Mouse (Mus musculus) limb, embryonic 10.5 days (tissue): ENCODE results near the gene Ezh2. TPM values are rescaled to one million over a fixed set of nuclear protein-coding genes. Genes with fewer than 3 reads are reported as not detected.
A peak's percentile ranks its signal among the peaks of the same experiment; 100 is the strongest.
"Not testable (repeated sequence)": the region's sequence is repeated elsewhere in the genome, so short reads cannot be mapped to it uniquely, and the experiment has no call there.

Experiments
- DNase-seq: peaks from one replicate; pipeline ENCODE4 v3.0.0-alpha.2; 2017; ENCODE audit warnings: low spot score
- H3K27ac ChIP-seq: fragments of 300-500 bp; sonication (generic); 2 replicates; pipeline ENCODE4 v1.5.1; 2016; ENCODE audit warnings: mild to moderate bottlenecking
- H3K27me3 ChIP-seq: fragments of 300-500 bp; sonication (generic); 2 replicates; pipeline ENCODE4 v1.6.1; 2016; ENCODE audit warnings: low read depth, mild to moderate bottlenecking; ENCODE audit not compliant: poor library complexity, severe bottlenecking
- H3K36me3 ChIP-seq: fragments of 300-500 bp; sonication (generic); 2 replicates; pipeline ENCODE4 v1.6.1; 2016; ENCODE audit warnings: mild to moderate bottlenecking, moderate library complexity
- H3K4me1 ChIP-seq: fragments of 300-500 bp; sonication (generic); 2 replicates; pipeline ENCODE4 v1.6.1; 2016
- H3K4me3 ChIP-seq: fragments of 300-500 bp; sonication (generic); 2 replicates; pipeline ENCODE4 v1.5.1; 2016; ENCODE audit warnings: mild to moderate bottlenecking, moderate library complexity
- H3K9me3 ChIP-seq: fragments of 300-500 bp; sonication (generic); replicated peaks from 2 replicates; pipeline ENCODE4 v1.6.1; 2016; ENCODE audit warnings: mild to moderate bottlenecking
- WGBS: fragments of 180-500 bp; shearing (Covaris S2); methylation state at CpG from one replicate; pipeline ENCODE4 v1.1.7; 2016; 5-methylcytosine and 5-hydroxymethylcytosine counted together
- polyA plus RNA-seq: library from polyadenylated mRNA; unstranded; fragments of >200 nt; fragmentation: Nextera tagmentation; extraction: Ambion mirVana; gene quantifications from 2 replicates; pipeline ENCODE4 v1.2.1, GENCODE M21; 2016

Ezh2 gene
- polyA plus RNA-seq, 1 experiment from 2014 or later, result 171 TPM

GRCm38 (mm10) chr6:47594141-47594835, 853 bp downstream of the Ezh2 start:
- Histone ChIP-seq H3K4me3 (peak overlapping the region; percentile 77), H3K27me3 (no peaks in the 10 kb centered on the region), H3K9me3 (no peaks in the 10 kb centered on the region), H3K4me1 (peaks cover 20% of the 10 kb centered on the region; the same call in 1 of the 2 replicates), H3K36me3 (no peaks in the 10 kb centered on the region), H3K27ac (peak overlapping the region; percentile 100)
- under 1% methylated on average over 74 of the region's 74 CpGs for WGBS
- peak; percentile 88 for DNase-seq

- Histone ChIP-seq H3K27me3 (no peaks in the 10 kb centered on the region), H3K36me3 (no peaks in the 10 kb centered on the region)
- WGBS, result 24% methylated on average over 9 of the region's 9 CpGs
Measured at GRCm38 (mm10) chr6:47593590-47593989, 1.6 kb downstream of the Ezh2 start.

DNA sequence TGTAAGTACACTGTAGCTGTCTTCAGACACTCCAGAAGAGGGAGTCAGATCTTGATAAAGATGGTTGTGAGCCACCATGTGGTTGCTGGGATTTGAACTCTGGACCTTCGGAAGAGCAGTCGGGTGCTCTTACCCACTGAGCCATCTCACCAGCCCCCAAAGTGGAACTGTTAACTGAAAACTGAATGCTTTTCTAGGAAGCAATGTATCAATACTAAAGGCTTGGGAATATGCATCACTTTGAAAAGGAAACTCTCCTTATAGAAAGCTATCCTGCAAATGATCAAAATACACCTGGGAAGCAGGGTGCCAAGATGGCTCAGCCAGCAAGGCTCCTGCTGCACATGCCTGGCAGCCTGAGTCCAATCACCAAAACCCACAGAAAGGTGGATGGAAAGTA, 7.8 kb downstream of the Ezh2 start:
- H3K4me3 ChIP-seq, DNase-seq, H3K27ac ChIP-seq, H3K9me3 ChIP-seq, H3K4me1 ChIP-seq, H3K27me3 ChIP-seq: not testable (repeated sequence)
- WGBS, result 96% methylated on average over 2 of the region's 2 CpGs
- H3K36me3 ChIP-seq, result peaks cover 26% of the 10 kb centered on the region

More at GRCm38 (mm10) chr6:47593590-47593989, 1.6 kb downstream of the Ezh2 start:
- Histone ChIP-seq H3K4me3 (peak overlapping the region; percentile 77), H3K4me1 (peaks cover 20% of the 10 kb centered on the region; the same call in 1 of the 2 replicates), H3K9me3 (no peaks in the 10 kb centered on the region), H3K27ac (peak overlapping the region; percentile 100)
- DNase-seq, result no peak

DNA sequence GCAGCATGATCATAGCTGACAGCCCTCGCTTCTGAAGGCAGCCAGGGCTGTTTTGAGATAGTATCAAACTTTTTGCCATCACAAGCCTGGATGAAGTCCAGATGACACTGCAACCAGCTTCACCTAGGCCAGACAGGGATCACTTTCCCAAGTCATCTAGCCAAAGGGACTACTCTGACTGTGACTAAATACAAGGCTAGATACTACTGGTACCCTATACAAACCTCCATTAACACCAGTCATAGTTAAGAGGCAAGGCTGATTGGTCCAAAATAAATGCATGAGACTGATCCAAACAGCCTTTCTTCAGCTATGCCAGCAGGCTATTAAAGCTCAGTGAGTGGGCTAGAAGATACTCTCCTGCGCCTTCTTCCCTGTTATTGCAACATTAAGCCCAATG, 22.3 kb downstream of the Ezh2 start:
- H3K9me3 ChIP-seq, result no peaks in the 10 kb centered on the region
- H3K27me3 ChIP-seq, result no peaks in the 10 kb centered on the region
- DNase-seq, result no peak
- no peaks in the 10 kb centered on the region for H3K4me1 ChIP-seq
- H3K36me3 ChIP-seq, result peaks cover 84% of the 10 kb centered on the region
- H3K27ac ChIP-seq, result no peak overlapping the region
- 97% methylated on average over 2 of the region's 2 CpGs for WGBS
- H3K4me3 ChIP-seq, result no peak overlapping the region

- peaks cover 96% of the 10 kb centered on the region for H3K36me3 ChIP-seq
- WGBS, result 90% methylated on average over 1 of the region's 1 CpGs
Measured at GRCm38 (mm10) chr6:47565326-47566035, 29.7 kb downstream of the Ezh2 start.

DNA sequence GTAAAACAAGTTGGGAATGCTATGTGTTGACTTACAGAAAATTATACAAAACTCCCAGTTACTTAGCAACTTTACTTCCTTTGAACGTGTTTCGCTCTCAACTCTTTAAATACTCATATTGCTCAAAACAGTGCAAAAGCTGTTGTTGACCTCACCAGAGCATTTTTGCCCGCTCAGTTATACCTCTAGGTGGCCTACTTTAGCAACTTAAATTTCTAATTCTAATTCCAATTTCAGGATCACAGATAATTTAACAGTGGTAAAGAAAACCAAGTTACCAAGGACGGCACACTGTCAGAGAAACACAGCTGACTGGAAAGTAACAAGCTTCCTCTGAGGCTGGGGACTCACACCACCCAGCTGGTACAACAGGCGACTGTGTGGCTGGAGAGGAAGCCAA, 33.7 kb downstream of the Ezh2 start:
- WGBS, result 90% methylated on average over 5 of the region's 5 CpGs
- Histone ChIP-seq H3K4me3 (no peak overlapping the region), H3K4me1 (no peaks in the 10 kb centered on the region), H3K36me3 (peaks cover 99% of the 10 kb centered on the region), H3K9me3 (no peaks in the 10 kb centered on the region), H3K27me3 (no peaks in the 10 kb centered on the region), H3K27ac (no peak overlapping the region)
- no peak for DNase-seq

More at GRCm38 (mm10) chr6:47565326-47566035, 29.7 kb downstream of the Ezh2 start:
- H3K27me3 ChIP-seq, result no peaks in the 10 kb centered on the region
- no peaks in the 10 kb centered on the region for H3K9me3 ChIP-seq
- H3K27ac ChIP-seq, result no peak overlapping the region
- H3K4me1 ChIP-seq, result no peaks in the 10 kb centered on the region
- no peak overlapping the region for H3K4me3 ChIP-seq
- no peak for DNase-seq

DNA sequence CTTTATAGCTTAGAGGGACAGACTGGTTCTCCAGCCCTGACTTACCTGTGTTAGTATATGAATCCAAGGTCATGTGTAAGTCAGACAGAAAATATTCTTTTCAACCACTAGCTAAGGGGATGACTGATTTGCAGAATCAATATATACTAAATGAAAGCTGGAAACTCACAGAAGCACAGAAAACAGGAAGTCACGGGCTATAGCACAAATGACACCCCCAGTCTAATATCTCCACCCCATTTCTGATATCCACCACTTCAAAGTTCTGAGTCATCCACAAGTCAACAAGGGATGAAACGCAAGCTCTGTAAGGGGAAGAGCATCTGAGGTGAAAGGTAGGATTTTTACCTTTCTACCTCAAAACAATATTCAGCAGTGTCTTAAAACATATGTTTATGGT, 34.3 kb downstream of the Ezh2 start:
- DNase-seq, result no peak
- H3K36me3 ChIP-seq, result peaks cover 99% of the 10 kb centered on the region

DNA sequence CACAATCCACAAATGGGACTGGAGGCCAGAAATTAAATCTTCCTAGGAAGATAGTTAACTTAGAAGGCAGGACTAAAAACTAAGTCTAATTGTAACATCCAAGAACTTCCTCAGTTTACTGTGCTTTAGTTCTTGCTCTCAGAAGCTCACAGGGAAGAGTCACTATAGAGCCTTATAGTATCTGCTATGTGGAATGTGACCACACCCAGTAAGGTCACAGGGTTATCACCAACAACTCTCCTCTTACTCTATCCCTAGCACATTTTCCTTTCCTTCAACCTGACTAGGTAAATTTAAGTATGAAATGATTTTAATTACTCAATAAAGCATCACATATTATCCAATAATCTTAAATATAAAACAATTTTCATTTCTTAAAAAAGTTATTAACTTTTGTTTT, 34.7 kb downstream of the Ezh2 start:
- Histone ChIP-seq H3K27ac (no peak overlapping the region), H3K9me3 (no peaks in the 10 kb centered on the region), H3K4me3 (no peak overlapping the region), H3K27me3 (no peaks in the 10 kb centered on the region), H3K4me1 (no peaks in the 10 kb centered on the region), H3K36me3 (peaks cover 99% of the 10 kb centered on the region)
- DNase-seq, result no peak

More for the DNA sequence above, 34.3 kb downstream of the Ezh2 start:
- 93% methylated on average over 2 of the region's 2 CpGs for WGBS
- H3K4me3 ChIP-seq, result no peak overlapping the region
- H3K27ac ChIP-seq, result no peak overlapping the region
- no peaks in the 10 kb centered on the region for H3K9me3 ChIP-seq
- no peaks in the 10 kb centered on the region for H3K27me3 ChIP-seq
- H3K4me1 ChIP-seq, result no peaks in the 10 kb centered on the region

DNA sequence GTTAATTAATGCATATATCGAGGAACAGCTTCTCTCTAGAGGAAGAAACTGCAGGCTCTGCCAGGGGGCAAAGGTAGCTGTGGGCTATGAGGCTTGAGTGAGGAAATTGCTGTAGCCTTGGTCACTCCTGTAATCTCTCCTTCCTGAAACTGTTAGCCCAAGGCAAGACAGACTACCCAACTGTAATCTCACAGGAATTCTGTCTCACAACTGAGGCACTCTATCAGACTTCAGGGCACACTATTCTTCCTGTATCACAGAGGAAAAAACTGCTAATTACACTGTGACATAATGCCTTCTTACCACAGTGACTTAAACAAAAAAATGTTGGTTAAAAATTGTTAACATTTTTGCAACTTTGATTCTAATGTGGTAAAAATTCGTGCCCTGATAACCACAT, 35.9 kb downstream of the Ezh2 start:
- Histone ChIP-seq H3K36me3 (peaks cover 99% of the 10 kb centered on the region), H3K4me1 (no peaks in the 10 kb centered on the region), H3K9me3 (no peaks in the 10 kb centered on the region), H3K4me3 (no peak overlapping the region), H3K27ac (no peak overlapping the region), H3K27me3 (no peaks in the 10 kb centered on the region)
- WGBS, result 90% methylated on average over 2 of the region's 2 CpGs
- DNase-seq, result no peak

- H3K4me3 ChIP-seq, result no peak overlapping the region
- WGBS, result 91% methylated on average over 4 of the region's 4 CpGs
- no peaks in the 10 kb centered on the region for H3K4me1 ChIP-seq
- no peak overlapping the region for H3K27ac ChIP-seq
- H3K9me3 ChIP-seq, result no peaks in the 10 kb centered on the region
- no peak for DNase-seq
- peaks cover 100% of the 10 kb centered on the region for H3K36me3 ChIP-seq
- no peaks in the 10 kb centered on the region for H3K27me3 ChIP-seq
Measured at GRCm38 (mm10) chr6:47552280-47552679, 42.9 kb downstream of the Ezh2 start.

GRCm38 (mm10) chr6:47535333-47535732, 59.8 kb downstream of the Ezh2 start:
- H3K4me1 ChIP-seq, result no peaks in the 10 kb centered on the region
- no peaks in the 10 kb centered on the region for H3K27me3 ChIP-seq
- H3K36me3 ChIP-seq, result peaks cover 78% of the 10 kb centered on the region
- no peak for DNase-seq
- 91% methylated on average over 5 of the region's 5 CpGs for WGBS
- no peaks in the 10 kb centered on the region for H3K9me3 ChIP-seq
- H3K27ac ChIP-seq, result no peak overlapping the region
- no peak overlapping the region for H3K4me3 ChIP-seq

GRCm38 (mm10) chr6:47532547-47532946, 62.6 kb downstream of the Ezh2 start:
- H3K27me3 ChIP-seq, result no peaks in the 10 kb centered on the region
- peaks cover 96% of the 10 kb centered on the region for H3K36me3 ChIP-seq
- WGBS, result 73% methylated on average over 1 of the region's 1 CpGs
- H3K9me3 ChIP-seq, result no peaks in the 10 kb centered on the region
- no peak overlapping the region for H3K27ac ChIP-seq
- DNase-seq, result no peak
- no peak overlapping the region for H3K4me3 ChIP-seq
- no peaks in the 10 kb centered on the region for H3K4me1 ChIP-seq

GRCm38 (mm10) chr6:47527655-47528054, 67.5 kb downstream of the Ezh2 start:
- Histone ChIP-seq H3K4me3 (no peak overlapping the region), H3K27me3 (no peaks in the 10 kb centered on the region), H3K9me3 (no peaks in the 10 kb centered on the region), H3K4me1 (no peaks in the 10 kb centered on the region), H3K27ac (no peak overlapping the region), H3K36me3 (peaks cover 99% of the 10 kb centered on the region)
- no peak for DNase-seq
- 85% methylated on average over 1 of the region's 1 CpGs for WGBS
